Mouse (Mus musculus): ENCODE data around the gene Defa26. TPM values are rescaled to one million over a fixed set of nuclear protein-coding genes. Genes with fewer than 3 reads are reported as not detected.
"Not testable (repeated sequence)": the region's sequence is repeated elsewhere in the genome, so short reads cannot be mapped to it uniquely, and the experiment has no call there.

The Defa26 gene
- polyA plus RNA-seq (2017; shearing (Covaris generic)) = not detected

DNA sequence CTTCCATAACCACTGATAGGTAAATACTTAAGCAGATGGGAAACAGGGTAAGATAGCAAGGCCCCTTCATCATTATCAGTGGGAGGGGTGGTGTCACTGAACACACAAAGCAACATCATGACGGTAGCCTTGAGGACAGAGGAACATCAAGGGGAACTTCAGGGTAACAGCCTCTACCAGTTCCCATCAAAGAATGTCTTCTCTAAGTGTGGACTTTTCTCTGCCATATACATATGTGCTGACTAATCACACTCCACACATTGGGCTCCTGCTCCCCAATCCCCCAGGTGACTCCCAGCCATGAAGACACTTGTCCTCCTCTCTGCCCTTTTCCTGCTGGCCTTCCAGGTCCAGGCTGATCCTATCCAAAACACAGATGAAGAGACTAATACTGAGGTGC is at the start of gene Defa26:
Defa26 (plus strand) TSS at position 301 of the 400 bp plus-strand sequence.
- ATAC-seq = not testable (repeated sequence)

DNA sequence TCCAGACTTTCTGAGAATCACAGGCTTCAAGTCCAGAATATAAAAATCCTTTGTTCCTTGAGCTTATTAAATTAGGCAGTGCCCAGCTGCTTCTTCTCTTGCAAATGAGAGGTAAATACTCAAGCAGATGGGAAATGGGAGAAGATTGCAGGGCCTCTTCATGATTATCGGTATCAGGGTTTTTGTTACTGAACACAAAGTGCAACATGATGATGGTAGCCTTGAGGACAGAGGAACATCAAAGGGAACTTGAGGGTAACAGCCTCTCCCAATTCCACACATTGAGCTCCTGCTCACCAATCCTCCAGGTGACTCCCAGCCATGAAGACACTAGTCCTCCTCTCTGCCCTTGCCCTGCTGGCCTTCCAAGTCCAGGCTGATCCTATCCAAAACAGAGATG is 35.3 kb upstream of the Defa26 start, which contains the start of gene Defa28:
Defa28 (plus strand) TSS at position 301 of the 400 bp plus-strand sequence.
- ATAC-seq = not testable (repeated sequence)

DNA sequence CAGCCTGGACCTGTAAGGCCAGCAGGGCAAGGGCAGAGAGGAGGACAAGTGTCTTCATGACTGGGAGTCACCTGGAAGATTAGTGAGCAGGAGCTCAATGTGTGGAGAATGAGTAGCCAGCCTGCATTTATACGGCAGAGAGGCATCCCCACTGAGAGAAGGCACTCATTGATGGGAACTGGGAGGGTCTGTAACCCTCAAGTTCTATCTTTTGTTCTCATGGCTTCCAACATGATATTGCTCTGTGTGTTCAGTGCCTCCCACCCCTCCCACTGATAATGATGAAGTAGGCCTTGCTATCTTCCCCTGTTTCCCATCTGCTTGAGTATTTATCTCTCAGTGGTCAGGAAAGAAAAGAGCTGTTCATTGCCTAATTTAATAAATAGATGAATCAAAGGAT is 23.6 kb upstream of the Defa26 start, which contains the start of gene Gm7861:
Gm7861 (minus strand) TSS at position 101 of the 400 bp plus-strand sequence.
- not testable (repeated sequence) for ATAC-seq

DNA sequence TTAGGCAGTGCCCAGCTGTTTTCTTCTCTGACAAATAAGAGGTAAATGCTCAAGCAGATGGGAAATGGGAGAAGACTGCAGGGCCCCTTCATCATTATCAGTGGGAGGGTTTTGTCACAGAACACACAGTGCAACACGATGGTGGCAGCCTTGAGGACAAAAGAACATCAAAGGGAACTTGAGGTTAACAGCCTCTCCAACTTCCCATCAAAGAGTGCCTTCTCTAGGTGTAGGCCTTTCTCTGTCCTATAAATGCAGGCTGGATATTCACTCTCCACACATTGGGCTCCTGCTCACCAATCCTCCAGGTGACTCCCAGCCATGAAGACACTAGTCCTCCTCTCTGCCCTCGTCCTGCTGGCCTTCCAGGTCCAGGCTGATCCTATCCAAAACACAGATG is 37.5 kb downstream of the Defa26 start, which contains the start of gene Defa17:
Defa17 (plus strand) TSS at position 301 of the 400 bp plus-strand sequence.
- ATAC-seq = not testable (repeated sequence)

DNA sequence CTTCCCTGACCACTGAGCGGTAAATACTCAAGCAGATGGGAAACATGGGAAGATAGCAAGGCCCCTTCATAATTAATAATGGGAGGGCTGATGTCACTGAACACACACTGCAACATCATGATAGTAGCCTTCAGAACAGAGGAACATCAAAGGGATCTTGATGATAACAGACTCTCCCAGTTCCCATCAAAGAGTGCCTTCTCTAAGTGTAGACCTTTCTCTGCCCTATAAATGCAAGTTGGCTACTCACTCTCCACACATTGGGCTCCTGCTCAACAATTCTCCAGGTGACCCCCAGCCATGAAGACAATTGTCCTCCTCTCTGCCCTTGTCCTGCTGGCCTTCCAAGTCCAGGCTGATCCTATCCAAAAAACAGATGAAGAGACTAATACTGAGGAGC is 47.5 kb downstream of the Defa26 start, which contains the start of gene Defa34:
Defa34 (plus strand) TSS at position 301 of the 400 bp plus-strand sequence.
- ATAC-seq = not testable (repeated sequence)

Other genes starting within 250 kb of the Defa26 start
- not detected for gene Defa2, start 239.7 kb upstream of the Defa26 start, polyA plus RNA-seq (2017; shearing (Covaris generic))
- gene Defa33, start 226.4 kb upstream of the Defa26 start, polyA plus RNA-seq (2017; shearing (Covaris generic)) = not detected
- not detected for gene Defa36, start 190.8 kb upstream of the Defa26 start, polyA plus RNA-seq (2017; shearing (Covaris generic))
- not detected for gene Gm7849, start 161.6 kb upstream of the Defa26 start, polyA plus RNA-seq (2017; shearing (Covaris generic))
- gene Defa20, start 108.9 kb upstream of the Defa26 start, polyA plus RNA-seq (2017; shearing (Covaris generic)) = not detected
- gene Defa32, start 89.2 kb upstream of the Defa26 start, polyA plus RNA-seq (2017; shearing (Covaris generic)) = not detected
- not detected for gene Defa37, start 52.8 kb upstream of the Defa26 start, polyA plus RNA-seq (2017; shearing (Covaris generic))
- not detected for gene Defa28, start 35.2 kb upstream of the Defa26 start, polyA plus RNA-seq (2017; shearing (Covaris generic))
- gene Gm7861, start 23.7 kb upstream of the Defa26 start, polyA plus RNA-seq (2017; shearing (Covaris generic)) = not detected
- gene Defa17, start 37.6 kb downstream of the Defa26 start, polyA plus RNA-seq (2017; shearing (Covaris generic)) = not detected
- gene Defa34, start 47.6 kb downstream of the Defa26 start, polyA plus RNA-seq (2017; shearing (Covaris generic)) = not detected
- gene AY761184, start 85.5 kb downstream of the Defa26 start, polyA plus RNA-seq (2017; shearing (Covaris generic)) = not detected
- not detected for gene Defa24, start 116.3 kb downstream of the Defa26 start, polyA plus RNA-seq (2017; shearing (Covaris generic))
- gene Defb50, start 205.4 kb downstream of the Defa26 start, polyA plus RNA-seq (2017; shearing (Covaris generic)) = not detected
- not detected for gene Defb2, start 221.7 kb downstream of the Defa26 start, polyA plus RNA-seq (2017; shearing (Covaris generic))
- gene Defb10, start 240.7 kb downstream of the Defa26 start, polyA plus RNA-seq (2017; shearing (Covaris generic)) = not detected